Mouse (Mus musculus): ENCODE data around the gene Pigv.

The Pigv gene

GRCm38 (mm10) chr4:133645680-133646079 lies 26.8 kb downstream of the Pigv start:
- no peak for DNase-seq (ENCODE audit: low spot score)

- DNase-seq (ENCODE audit: low spot score), result no peak
These were observed 27.3 kb downstream of the Pigv start for GRCm38 (mm10) chr4:133645195-133645594.

GRCm38 (mm10) chr4:133634043-133634410 lies 38.4 kb downstream of the Pigv start:
- DNase-seq (ENCODE audit: low spot score), result no peak

- peak; percentile 74 for DNase-seq (ENCODE audit: low spot score)
These were observed 39.0 kb downstream of the Pigv start for GRCm38 (mm10) chr4:133633332-133634042.

- no peak for DNase-seq (ENCODE audit: low spot score)
These were observed 39.7 kb downstream of the Pigv start for GRCm38 (mm10) chr4:133632483-133633327.

- DNase-seq (ENCODE audit: low spot score), result no peak
These were observed 40.6 kb downstream of the Pigv start for GRCm38 (mm10) chr4:133631769-133632411.

GRCm38 (mm10) chr4:133631071-133631768 lies 41.2 kb downstream of the Pigv start:
- no peak for DNase-seq (ENCODE audit: low spot score)

- no peak for DNase-seq (ENCODE audit: low spot score)
These were observed 42.0 kb downstream of the Pigv start for GRCm38 (mm10) chr4:133630326-133630920.

GRCm38 (mm10) chr4:133629191-133629590 lies 43.3 kb downstream of the Pigv start:
- no peak for DNase-seq (ENCODE audit: low spot score)

- DNase-seq (ENCODE audit: low spot score), result no peak
These were observed 43.9 kb downstream of the Pigv start for GRCm38 (mm10) chr4:133628517-133628916.

GRCm38 (mm10) chr4:133627039-133627438 lies 45.4 kb downstream of the Pigv start:
- no peak for DNase-seq (ENCODE audit: low spot score)

- no peak for DNase-seq (ENCODE audit: low spot score)
These were observed 45.8 kb downstream of the Pigv start for GRCm38 (mm10) chr4:133626621-133627020.

- DNase-seq (ENCODE audit: low spot score), result no peak
These were observed 46.2 kb downstream of the Pigv start for GRCm38 (mm10) chr4:133626221-133626620.

- no peak for DNase-seq (ENCODE audit: low spot score)
These were observed 46.8 kb downstream of the Pigv start for GRCm38 (mm10) chr4:133625621-133626071.

- DNase-seq (ENCODE audit: low spot score), result no peak
These were observed 47.6 kb downstream of the Pigv start for GRCm38 (mm10) chr4:133624830-133625229.

- DNase-seq (ENCODE audit: low spot score), result no peak
These were observed 50.2 kb downstream of the Pigv start for GRCm38 (mm10) chr4:133622161-133622695.

- no peak for DNase-seq (ENCODE audit: low spot score)
These were observed 51.8 kb downstream of the Pigv start for GRCm38 (mm10) chr4:133620668-133621067.

- no peak for DNase-seq (ENCODE audit: low spot score)
These were observed 52.8 kb downstream of the Pigv start for GRCm38 (mm10) chr4:133619473-133620136.

GRCm38 (mm10) chr4:133617936-133618335 lies 54.5 kb downstream of the Pigv start:
- DNase-seq (ENCODE audit: low spot score), result no peak

GRCm38 (mm10) chr4:133615416-133615815 lies 57.0 kb downstream of the Pigv start:
- no peak for DNase-seq (ENCODE audit: low spot score)

GRCm38 (mm10) chr4:133614274-133614761 lies 58.1 kb downstream of the Pigv start:
- DNase-seq (ENCODE audit: low spot score), result peak; percentile 68

All from left cerebral cortex, adult 11 months (tissue).